Mouse (Mus musculus): ENCODE measurements around the gene Ackr4.
A peak's percentile ranks its signal among the peaks of the same experiment; 100 is the strongest.

Ackr4 gene

GRCm38 (mm10) chr9:104039031-104039695 is 87.6 kb downstream of the Ackr4 start:
- DNase-seq: no peak

- DNase-seq: no peak
These were observed 88.5 kb downstream of the Ackr4 start for GRCm38 (mm10) chr9:104038266-104038665.

- DNase-seq: peak; percentile 46
These were observed 91.3 kb downstream of the Ackr4 start for GRCm38 (mm10) chr9:104035261-104036015.

- no peak for DNase-seq
These were observed 92.0 kb downstream of the Ackr4 start for GRCm38 (mm10) chr9:104034718-104035117.

GRCm38 (mm10) chr9:104034231-104034630 is 92.5 kb downstream of the Ackr4 start:
- DNase-seq: no peak
